Mouse (Mus musculus) kidney, embryonic 16.5 days (tissue): ENCODE data around the gene Plekha4. TPM values are rescaled to one million over a fixed set of nuclear protein-coding genes. Genes with fewer than 3 reads are reported as not detected.

Experiments
- ATAC-seq: fragments of 200-750 bp; cut with Nextera tagmentation; 2 replicates; pipeline ENCODE4 v1.8.0; 2017; ENCODE audit warnings: moderate TSS enrichment; ENCODE audit not compliant: low FRiP score, low TSS enrichment
- H3K27ac ChIP-seq: fragments of 300-500 bp; sonication (generic); 2 replicates; pipeline ENCODE4 v1.5.1; 2014; ENCODE audit warnings: low read length
- H3K27me3 ChIP-seq: fragments of 300-500 bp; sonication (generic); 2 replicates; pipeline ENCODE4 v1.6.1; 2014; ENCODE audit warnings: low read length, control low read depth, mixed read lengths; ENCODE audit not compliant: insufficient read depth
- H3K36me3 ChIP-seq: fragments of 300-500 bp; sonication (generic); 2 replicates; pipeline ENCODE4 v1.6.1; 2014; ENCODE audit warnings: low read length, control low read depth, mixed read lengths; ENCODE audit not compliant: insufficient read depth
- H3K4me1 ChIP-seq: fragments of 300-500 bp; sonication (generic); 2 replicates; pipeline ENCODE4 v1.6.1; 2014; ENCODE audit warnings: low read length, control low read depth, mixed read lengths; ENCODE audit not compliant: insufficient read depth
- H3K4me2 ChIP-seq: fragments of 300-500 bp; sonication (generic); replicated peaks from 2 replicates; pipeline ENCODE4 v1.6.1; 2014; ENCODE audit warnings: low read depth, low read length
- H3K4me3 ChIP-seq: fragments of 300-500 bp; sonication (generic); 2 replicates; pipeline ENCODE4 v1.5.1; 2014; ENCODE audit warnings: mild to moderate bottlenecking, low read length
- H3K9ac ChIP-seq: fragments of 300-500 bp; sonication (generic); replicated peaks from 2 replicates; pipeline ENCODE4 v1.6.1; 2014; ENCODE audit warnings: low read length
- H3K9me3 ChIP-seq: fragments of 300-500 bp; sonication (generic); 2 replicates; pipeline ENCODE4 v1.6.1; 2016; ENCODE audit warnings: low read length, control low read depth
- WGBS: fragments of 180-500 bp; shearing (Covaris S2); extraction: QIAGEN DNeasy Blood & Tissue Kit; methylation state at CpG from one replicate; pipeline ENCODE4 v1.1.7; 2014; 5-methylcytosine and 5-hydroxymethylcytosine counted together
- polyA plus RNA-seq: library from polyadenylated mRNA; unstranded; fragments of >200 nt; fragmentation: Nextera tagmentation; extraction: Ambion mirVana; gene quantifications from 2 replicates; pipeline ENCODE4 v1.2.1, GENCODE M21; 2015

Gene Plekha4
- polyA plus RNA-seq, 1 experiment from 2014 or later = 4.4 TPM

DNA sequence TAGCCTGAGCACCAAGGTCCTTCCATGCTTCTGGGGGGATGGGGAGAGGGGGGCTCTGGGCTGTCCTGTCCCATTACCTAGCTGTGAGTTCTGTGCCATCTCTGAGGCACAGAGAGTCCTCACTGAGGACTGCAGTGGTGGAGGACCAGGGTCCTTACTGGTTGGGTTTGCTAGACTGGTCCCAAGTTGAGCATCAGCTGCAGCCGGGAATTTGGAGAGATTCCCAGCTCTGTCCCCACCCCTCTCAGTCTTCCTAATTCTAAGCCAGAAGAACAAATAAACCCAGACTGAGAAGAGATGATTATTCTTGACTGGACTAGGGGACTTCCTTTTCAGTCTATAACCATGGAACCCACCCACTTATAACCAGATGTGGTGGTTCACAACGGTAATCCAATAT is 4.5 kb downstream of the Plekha4 start:
- 52% methylated on average over 2 of the region's 2 CpGs for WGBS
- Histone ChIP-seq H3K4me3 (peak overlapping the region; percentile 16; the same call in 1 of the 2 replicates), H3K4me2 (peak overlapping the region; percentile 33), H3K27ac (peak overlapping the region; percentile 43), H3K27me3 (no peaks in the 10 kb centered on the region), H3K36me3 (no peaks in the 10 kb centered on the region), H3K9ac (peak overlapping the region; percentile 45), H3K9me3 (no peaks in the 10 kb centered on the region), H3K4me1 (peaks cover 28% of the 10 kb centered on the region)
- ATAC-seq = no peak

DNA sequence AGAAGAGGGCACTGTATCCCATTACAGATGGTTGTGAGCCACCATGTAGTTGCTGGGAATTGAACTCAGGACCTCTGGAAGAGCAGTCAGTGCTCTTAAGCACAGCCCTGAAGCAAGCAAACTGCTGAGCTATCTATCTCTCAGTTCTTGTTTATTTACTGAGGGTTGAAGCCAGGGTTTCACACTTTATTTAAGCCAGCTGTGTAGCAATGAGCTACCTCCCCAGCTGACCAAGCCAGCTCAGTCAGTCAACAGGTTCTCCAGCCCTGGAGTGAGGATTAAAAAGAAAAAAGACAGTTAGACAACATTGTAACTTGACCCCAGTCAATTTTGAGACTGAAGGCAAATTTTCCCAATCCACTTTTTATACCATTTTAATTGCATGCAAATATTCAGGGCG is 9.5 kb downstream of the Plekha4 start:
- Histone ChIP-seq H3K4me3 (no peak overlapping the region), H3K9me3 (no peaks in the 10 kb centered on the region), H3K4me2 (no peak overlapping the region), H3K9ac (no peak overlapping the region), H3K27ac (no peak overlapping the region), H3K27me3 (no peaks in the 10 kb centered on the region), H3K36me3 (no peaks in the 10 kb centered on the region), H3K4me1 (peaks cover 11% of the 10 kb centered on the region)
- WGBS = 81% methylated on average over 1 of the region's 1 CpGs
- no peak for ATAC-seq

DNA sequence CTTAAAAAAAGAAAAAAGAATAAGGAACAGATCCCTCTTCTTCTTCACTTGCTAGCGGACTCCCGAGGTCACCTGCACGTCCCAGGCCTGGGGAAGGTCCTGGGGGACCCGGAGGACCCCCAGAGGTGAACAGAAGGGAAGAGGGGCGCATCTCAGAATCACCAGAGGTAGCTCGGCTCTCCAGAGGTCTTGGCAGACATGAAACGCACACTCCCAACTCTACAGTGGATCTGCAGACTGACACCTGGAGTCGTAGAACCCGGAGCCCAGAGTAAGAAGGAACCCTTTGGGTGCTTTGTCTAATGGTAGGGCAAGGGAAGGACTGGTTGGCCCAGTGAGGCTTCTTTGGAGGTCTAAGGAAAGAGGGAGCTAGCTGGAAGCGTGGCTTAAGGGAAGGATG is 11.5 kb downstream of the Plekha4 start:
- Histone ChIP-seq H3K4me1 (peaks cover 7% of the 10 kb centered on the region), H3K27me3 (no peaks in the 10 kb centered on the region), H3K4me2 (peak overlapping the region; percentile 83), H3K27ac (peak overlapping the region; percentile 43; the same call in 1 of the 2 replicates), H3K36me3 (no peaks in the 10 kb centered on the region), H3K9ac (peak overlapping the region; percentile 68), H3K4me3 (peak overlapping the region; percentile 61), H3K9me3 (no peaks in the 10 kb centered on the region)
- no peak for ATAC-seq
- 86% methylated on average over 10 of the region's 10 CpGs for WGBS

DNA sequence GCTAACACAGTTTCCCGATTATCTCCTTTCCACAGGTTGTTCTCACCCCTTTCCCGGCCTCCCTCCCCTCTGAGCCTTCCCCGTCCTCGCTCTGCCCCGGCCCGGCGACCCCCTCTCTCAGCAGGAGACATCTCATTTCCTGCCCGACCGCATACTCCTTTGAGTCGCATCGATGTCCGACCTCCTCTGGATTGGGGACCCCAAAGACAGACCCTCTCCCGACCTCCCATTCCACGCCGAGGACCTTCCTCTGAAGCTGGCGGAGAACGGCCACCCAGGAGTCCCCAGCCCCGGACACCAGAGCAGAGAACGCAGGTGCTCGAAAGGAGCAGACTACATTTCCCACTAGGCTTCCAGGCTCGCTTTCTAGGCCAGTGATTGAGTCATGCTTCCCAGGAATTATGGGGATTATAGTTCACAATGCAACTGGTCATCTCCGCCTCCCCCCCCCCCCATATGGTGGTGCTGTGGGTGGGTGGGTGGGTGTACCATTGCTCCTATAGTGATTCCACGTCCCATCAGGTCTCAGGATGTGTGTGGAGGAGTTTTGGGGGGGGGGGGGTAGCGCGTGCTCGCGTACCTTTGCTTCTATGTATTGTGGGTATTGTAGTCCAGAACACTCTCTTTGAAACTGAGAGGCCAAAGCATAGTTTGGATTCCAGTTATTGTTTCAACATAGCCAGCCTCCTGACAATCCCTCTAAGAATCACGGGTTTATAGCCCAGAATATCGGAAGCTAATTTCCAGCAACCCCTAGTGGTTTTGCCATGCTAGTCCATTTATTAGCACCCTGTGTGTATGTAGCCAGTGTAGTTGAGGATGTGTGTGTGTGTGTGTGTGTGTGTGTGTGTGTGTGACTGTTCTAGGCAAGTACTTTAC is 12.3 kb downstream of the Plekha4 start:
- Histone ChIP-seq H3K4me1 (peaks cover 7% of the 10 kb centered on the region), H3K9ac (peak overlapping the region; percentile 68), H3K27me3 (no peaks in the 10 kb centered on the region), H3K36me3 (no peaks in the 10 kb centered on the region), H3K27ac (peak overlapping the region; percentile 43; the same call in 1 of the 2 replicates), H3K4me2 (peak overlapping the region; percentile 83), H3K9me3 (no peaks in the 10 kb centered on the region), H3K4me3 (peak overlapping the region; percentile 61)
- ATAC-seq = peak; percentile 78
- WGBS = 2% methylated on average over 29 of the region's 29 CpGs

DNA sequence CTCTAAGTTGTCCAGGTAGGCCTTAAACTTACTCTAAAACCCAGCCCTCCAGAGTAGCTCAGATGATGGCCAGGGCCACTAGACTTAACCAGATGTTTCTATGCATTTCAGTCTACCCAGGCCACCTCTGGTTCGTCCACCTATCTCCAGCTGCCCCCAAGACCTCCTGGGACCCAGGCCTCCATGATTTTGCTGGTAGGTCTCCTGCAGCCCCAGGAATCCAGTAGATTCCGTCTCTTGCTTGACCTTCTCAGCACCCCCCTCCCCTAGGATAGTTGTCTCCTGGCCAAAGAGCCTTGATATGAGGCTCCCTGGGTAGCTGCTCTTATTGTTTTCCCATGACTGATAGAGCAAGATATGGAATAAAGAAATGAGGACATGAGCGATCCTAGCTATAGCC is 13.0 kb downstream of the Plekha4 start:
- WGBS = 79% methylated on average over 3 of the region's 3 CpGs
- Histone ChIP-seq H3K4me3 (no peak overlapping the region), H3K9me3 (no peaks in the 10 kb centered on the region), H3K27me3 (no peaks in the 10 kb centered on the region), H3K36me3 (no peaks in the 10 kb centered on the region), H3K9ac (no peak overlapping the region), H3K4me2 (no peak overlapping the region), H3K4me1 (peaks cover 7% of the 10 kb centered on the region), H3K27ac (no peak overlapping the region)
- no peak for ATAC-seq

DNA sequence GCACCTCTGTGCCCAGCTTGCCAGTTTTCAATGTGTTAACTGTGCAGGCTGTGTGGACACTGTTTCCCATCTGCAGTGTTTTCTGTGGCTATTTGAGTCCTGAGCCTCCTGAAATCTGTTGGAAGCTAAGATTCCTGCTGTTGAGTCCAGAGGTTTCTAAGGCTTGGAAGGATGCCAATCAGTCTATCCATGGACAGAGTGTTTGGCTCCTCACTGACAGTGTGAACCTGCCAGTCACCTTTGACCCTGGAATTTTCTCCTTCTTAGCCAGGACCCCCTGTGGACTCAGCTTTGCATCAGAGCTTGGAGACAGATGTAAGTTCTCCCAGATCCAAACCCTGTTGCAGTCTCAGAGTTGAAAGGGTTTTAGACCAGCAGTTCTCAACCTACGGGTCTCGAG is 14.1 kb downstream of the Plekha4 start:
- Histone ChIP-seq H3K27ac (no peak overlapping the region), H3K4me3 (no peak overlapping the region), H3K9me3 (peaks cover 4% of the 10 kb centered on the region; the same call in 1 of the 2 replicates), H3K36me3 (no peaks in the 10 kb centered on the region), H3K27me3 (no peaks in the 10 kb centered on the region), H3K9ac (no peak overlapping the region), H3K4me2 (no peak overlapping the region), H3K4me1 (peaks cover 7% of the 10 kb centered on the region)
- 44% methylated on average over 2 of the region's 2 CpGs for WGBS
- ATAC-seq = no peak

DNA sequence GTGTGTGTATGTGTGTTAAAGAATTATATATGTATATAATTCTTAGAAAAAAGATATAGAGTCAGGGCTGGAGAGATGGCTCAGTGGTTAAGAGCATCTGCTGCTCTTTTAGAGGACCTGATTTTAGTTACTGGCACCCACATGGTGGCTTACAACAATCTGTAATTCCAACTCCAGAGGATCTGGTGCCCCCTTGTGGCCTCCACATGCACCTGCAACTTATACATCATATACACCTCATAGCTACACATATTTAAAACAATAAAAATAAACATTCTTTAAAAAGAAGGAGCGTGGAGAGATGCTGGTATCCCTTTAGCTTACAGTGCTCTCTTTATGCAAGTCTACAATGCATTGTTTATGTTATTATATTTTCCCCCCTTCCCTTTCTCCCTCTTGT is 18.4 kb downstream of the Plekha4 start:
- 97% methylated on average over 1 of the region's 1 CpGs for WGBS
- no peak overlapping the region for H3K9ac ChIP-seq

DNA sequence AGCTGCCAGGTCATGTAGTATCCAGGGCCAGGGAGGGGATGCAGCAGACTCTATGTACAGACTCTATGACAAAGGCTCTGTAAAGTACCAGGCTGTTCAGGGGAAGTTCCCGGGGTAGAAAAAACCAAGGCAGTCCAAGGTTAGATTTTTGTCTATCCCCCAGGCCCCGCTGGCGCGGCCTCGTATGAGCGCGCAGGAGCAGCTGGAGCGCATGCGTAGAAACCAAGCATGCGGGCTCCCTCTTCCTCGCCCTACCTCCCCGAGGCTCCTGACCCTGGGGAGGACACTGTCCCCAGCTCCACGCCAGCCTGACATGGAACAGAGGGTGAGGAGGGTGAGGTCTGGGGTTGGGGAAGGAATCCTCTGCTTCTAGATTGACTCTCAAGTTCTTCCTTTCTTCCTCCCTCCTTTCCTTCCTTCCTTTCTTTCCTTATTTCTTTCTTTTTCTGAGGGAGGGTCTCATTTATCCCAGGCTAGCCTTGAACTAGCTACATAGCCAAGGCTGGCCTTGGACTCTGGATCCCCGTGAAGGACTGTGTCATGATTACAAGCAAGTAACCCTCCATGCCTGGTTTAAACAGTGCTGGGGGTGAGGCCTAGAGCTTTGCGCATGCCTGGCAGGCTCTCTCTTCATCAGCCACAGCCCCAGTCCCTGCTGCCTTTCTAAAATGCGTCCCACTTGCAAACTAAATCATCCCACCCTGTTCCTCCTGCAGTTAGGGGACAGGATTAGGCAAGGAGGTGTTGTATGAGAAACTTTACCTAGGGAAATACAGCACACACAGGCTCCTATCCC is 23.7 kb downstream of the Plekha4 start:
- no peak for ATAC-seq
- H3K27me3 ChIP-seq = no peaks in the 10 kb centered on the region
- H3K4me3 ChIP-seq = no peak overlapping the region
- WGBS = 89% methylated on average over 16 of the region's 16 CpGs
- no peaks in the 10 kb centered on the region for H3K9me3 ChIP-seq
- no peaks in the 10 kb centered on the region for H3K36me3 ChIP-seq
- H3K9ac ChIP-seq = no peak overlapping the region
- no peak overlapping the region for H3K27ac ChIP-seq
- peaks cover 4% of the 10 kb centered on the region; the same call in 1 of the 2 replicates for H3K4me1 ChIP-seq
- no peak overlapping the region for H3K4me2 ChIP-seq

More for the DNA sequence above, 18.4 kb downstream of the Plekha4 start:
- no peaks in the 10 kb centered on the region for H3K36me3 ChIP-seq
- H3K27me3 ChIP-seq = no peaks in the 10 kb centered on the region
- H3K4me1 ChIP-seq = no peaks in the 10 kb centered on the region
- H3K27ac ChIP-seq = no peak overlapping the region
- ATAC-seq = no peak
- H3K9me3 ChIP-seq = peaks cover 4% of the 10 kb centered on the region; the same call in 1 of the 2 replicates
- H3K4me2 ChIP-seq = no peak overlapping the region
- no peak overlapping the region for H3K4me3 ChIP-seq

DNA sequence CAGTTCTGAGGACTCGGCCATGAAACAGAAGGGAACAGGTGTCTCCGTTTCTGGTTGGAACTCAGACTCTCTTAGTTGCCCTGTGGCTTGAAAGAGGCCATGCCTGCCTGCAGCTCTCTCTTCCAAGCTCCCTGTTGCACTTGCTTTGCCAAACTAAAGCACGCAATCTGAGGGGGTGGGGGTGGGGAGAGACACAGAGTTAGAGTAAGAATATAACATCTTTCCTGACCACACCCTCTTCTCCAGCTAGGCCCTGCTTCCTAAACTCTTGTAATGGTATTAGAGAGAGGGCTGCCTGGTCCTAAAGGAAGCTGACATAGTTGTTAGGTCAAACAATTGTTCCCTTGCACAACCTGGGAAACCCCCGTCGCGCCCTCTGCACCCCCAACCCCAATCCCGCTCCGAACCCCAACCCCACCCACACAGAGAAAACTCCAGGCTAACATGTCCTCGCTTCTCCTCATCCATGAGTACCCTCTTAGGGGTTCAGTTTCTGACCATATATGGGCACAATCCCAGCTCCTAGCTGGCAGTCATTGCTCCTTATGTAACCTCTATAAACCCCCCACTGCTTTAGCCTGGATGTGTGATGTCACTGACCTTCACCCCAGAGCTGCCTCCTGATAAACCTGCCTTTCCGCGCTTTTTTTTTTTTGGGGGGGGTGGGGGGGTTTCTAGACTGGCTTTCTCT is 24.8 kb downstream of the Plekha4 start:
- H3K27ac ChIP-seq = no peak overlapping the region
- no peak overlapping the region for H3K9ac ChIP-seq
- WGBS = 78% methylated on average over 11 of the region's 11 CpGs
- H3K9me3 ChIP-seq = no peaks in the 10 kb centered on the region
- no peak for ATAC-seq
- no peaks in the 10 kb centered on the region for H3K27me3 ChIP-seq
- no peak overlapping the region for H3K4me2 ChIP-seq
- H3K4me3 ChIP-seq = no peak overlapping the region
- H3K36me3 ChIP-seq = no peaks in the 10 kb centered on the region
- peaks cover 4% of the 10 kb centered on the region; the same call in 1 of the 2 replicates for H3K4me1 ChIP-seq
